Mouse (Mus musculus) hindbrain, embryonic 16.5 days (tissue): ENCODE results near the gene Rgs10. TPM values are rescaled to one million over a fixed set of nuclear protein-coding genes. Genes with fewer than 3 reads are reported as not detected.

ENCODE experiments used
- ATAC-seq: fragments of 200-750 bp; cut with Nextera tagmentation; 2 replicates; pipeline ENCODE4 v1.8.0; 2017; ENCODE audit warnings: moderate TSS enrichment, moderate library complexity
- H3K27ac ChIP-seq: fragments of 300-500 bp; sonication (generic); 2 replicates; pipeline ENCODE4 v1.5.1; 2014; ENCODE audit warnings: low read depth, mild to moderate bottlenecking, control low read depth, low read length, moderate library complexity
- H3K27me3 ChIP-seq: fragments of 300-500 bp; sonication (generic); replicated peaks from 2 replicates; pipeline ENCODE4 v1.6.1; 2014; ENCODE audit warnings: low read length; ENCODE audit not compliant: control insufficient read depth, insufficient read depth
- H3K36me3 ChIP-seq: fragments of 300-500 bp; sonication (generic); 2 replicates; pipeline ENCODE4 v1.6.1; 2014; ENCODE audit warnings: mild to moderate bottlenecking, low read length, moderate library complexity, mixed read lengths; ENCODE audit not compliant: control insufficient read depth, insufficient read depth
- H3K4me1 ChIP-seq: fragments of 300-500 bp; sonication (generic); 2 replicates; pipeline ENCODE4 v1.6.1; 2014; ENCODE audit warnings: low read depth, low read length; ENCODE audit not compliant: control insufficient read depth, insufficient read depth
- H3K4me2 ChIP-seq: fragments of 300-500 bp; sonication (generic); 2 replicates; pipeline ENCODE4 v1.6.1; 2014; ENCODE audit warnings: mild to moderate bottlenecking, low read length, control low read depth, moderate library complexity
- H3K4me3 ChIP-seq: fragments of 300-500 bp; sonication (generic); 2 replicates; pipeline ENCODE4 v1.5.1; 2014; ENCODE audit warnings: mild to moderate bottlenecking, low read length, control low read depth, moderate library complexity
- H3K9ac ChIP-seq: fragments of 300-500 bp; sonication (generic); 2 replicates; pipeline ENCODE4 v1.6.1; 2014; ENCODE audit warnings: low read depth, mild to moderate bottlenecking, control low read depth, low read length, moderate library complexity
- H3K9me3 ChIP-seq: fragments of 300-500 bp; sonication (generic); 2 replicates; pipeline ENCODE4 v1.6.1; 2014; ENCODE audit warnings: mild to moderate bottlenecking, low read length, moderate library complexity; ENCODE audit not compliant: control insufficient read depth
- WGBS: fragments of 180-500 bp; shearing (Covaris S2); extraction: QIAGEN DNeasy Blood & Tissue Kit; methylation state at CpG from one replicate; pipeline ENCODE4 v1.1.7; 2014; 5-methylcytosine and 5-hydroxymethylcytosine counted together
- polyA plus RNA-seq: library from polyadenylated mRNA; unstranded; fragments of >200 nt; fragmentation: Nextera tagmentation; extraction: Ambion mirVana; gene quantifications from 2 replicates; pipeline ENCODE4 v1.2.1, GENCODE M21; 2015

The Rgs10 gene
- polyA plus RNA-seq, 1 experiment from 2014 or later, result 82.4 TPM

- Histone ChIP-seq H3K27me3 (no peaks in the 10 kb centered on the region), H3K4me3 (no peak overlapping the region), H3K27ac (no peak overlapping the region), H3K4me1 (no peaks in the 10 kb centered on the region), H3K4me2 (no peak overlapping the region), H3K36me3 (peaks cover 15% of the 10 kb centered on the region), H3K9me3 (no peaks in the 10 kb centered on the region), H3K9ac (no peak overlapping the region)
- ATAC-seq, result no peak
- WGBS, result 87% methylated on average over 2 of the region's 2 CpGs
Observed at GRCm38 (mm10) chr7:128440584-128440983, 22.0 kb upstream of the Rgs10 start.

DNA sequence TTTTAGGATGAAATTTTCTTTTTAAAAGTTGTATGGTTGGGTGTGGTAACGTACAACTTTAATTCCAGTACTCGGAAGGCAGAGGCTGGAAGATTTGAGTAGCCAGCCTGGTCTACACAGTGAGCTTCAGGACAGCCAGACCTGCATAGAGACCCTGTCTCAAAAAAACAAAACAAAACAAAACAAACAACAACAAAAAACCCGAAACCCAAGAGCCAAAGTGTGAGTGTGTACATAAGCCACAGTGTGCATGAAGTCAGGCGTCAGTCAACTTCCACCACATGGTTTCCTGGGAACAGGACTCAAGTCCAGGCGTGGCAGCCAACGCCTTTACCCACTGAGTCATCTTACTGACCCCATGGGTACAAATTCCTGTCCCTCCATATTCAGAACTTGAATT lies 20.7 kb upstream of the Rgs10 start:
- Histone ChIP-seq H3K9me3 (no peaks in the 10 kb centered on the region), H3K36me3 (peaks cover 11% of the 10 kb centered on the region), H3K27ac (no peak overlapping the region), H3K27me3 (no peaks in the 10 kb centered on the region), H3K4me1 (no peaks in the 10 kb centered on the region), H3K4me2 (no peak overlapping the region), H3K4me3 (no peak overlapping the region), H3K9ac (no peak overlapping the region)
- no peak for ATAC-seq
- WGBS, result 94% methylated on average over 6 of the region's 6 CpGs

GRCm38 (mm10) chr7:128438131-128438530 lies 19.6 kb upstream of the Rgs10 start:
- H3K27ac ChIP-seq, result no peak overlapping the region
- no peak overlapping the region for H3K4me3 ChIP-seq
- no peaks in the 10 kb centered on the region for H3K9me3 ChIP-seq
- no peak overlapping the region for H3K4me2 ChIP-seq
- no peak overlapping the region for H3K9ac ChIP-seq
- H3K36me3 ChIP-seq, result peaks cover 6% of the 10 kb centered on the region; the same call in 1 of the 2 replicates
- ATAC-seq, result no peak
- no peaks in the 10 kb centered on the region for H3K4me1 ChIP-seq
- H3K27me3 ChIP-seq, result no peaks in the 10 kb centered on the region

DNA sequence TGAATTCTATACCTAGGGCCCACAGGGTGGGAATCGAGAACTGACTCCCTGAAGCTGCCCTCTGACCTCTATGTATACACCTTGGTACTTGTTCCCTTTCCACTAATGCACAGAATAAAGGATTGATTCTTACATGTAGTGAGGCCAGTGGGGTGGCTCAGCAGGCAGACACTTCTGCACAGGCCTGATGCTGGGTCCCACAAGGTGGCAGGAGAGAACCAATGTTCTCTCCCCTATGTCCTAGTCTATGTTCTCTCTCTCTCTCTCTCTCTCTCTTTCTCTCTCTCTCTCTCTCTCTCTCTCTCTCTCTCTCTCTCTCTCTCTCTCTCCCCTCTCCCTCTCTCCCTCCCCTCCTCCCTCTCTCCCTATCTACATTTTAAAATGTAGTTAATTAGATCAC lies 14.7 kb upstream of the Rgs10 start:
- no peak overlapping the region; the same call in 1 of the 2 replicates for H3K27ac ChIP-seq
- ATAC-seq, result peak; percentile 70; the same call in 1 of the 2 replicates
- H3K36me3 ChIP-seq, result no peaks in the 10 kb centered on the region
- H3K4me1 ChIP-seq, result peaks cover 3% of the 10 kb centered on the region; the same call in 1 of the 2 replicates
- H3K9me3 ChIP-seq, result no peaks in the 10 kb centered on the region
- no peaks in the 10 kb centered on the region for H3K27me3 ChIP-seq
- WGBS, result 71% methylated on average over 1 of the region's 1 CpGs
- no peak overlapping the region for H3K9ac ChIP-seq
- no peak overlapping the region for H3K4me3 ChIP-seq
- H3K4me2 ChIP-seq, result no peak overlapping the region

DNA sequence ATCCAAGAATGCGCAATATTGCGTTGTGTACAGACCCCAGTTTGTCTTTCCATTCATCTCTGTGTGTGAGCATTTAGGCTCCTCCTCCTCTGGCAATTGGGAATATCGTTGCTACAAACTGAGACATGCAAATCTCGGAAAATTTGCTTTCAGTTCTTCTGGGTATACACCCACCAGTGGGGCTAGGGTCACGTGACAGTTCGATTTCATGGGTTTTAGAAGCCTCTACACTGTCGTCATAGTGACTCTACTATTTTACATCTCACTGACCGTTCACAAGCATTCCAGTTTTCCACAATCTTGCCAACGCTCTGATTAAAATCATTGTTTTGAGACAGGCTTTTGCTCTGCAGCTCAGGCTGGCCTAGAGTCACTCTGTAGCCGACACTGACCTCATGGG lies 14.0 kb upstream of the Rgs10 start:
- H3K36me3 ChIP-seq, result no peaks in the 10 kb centered on the region
- WGBS, result 46% methylated on average over 10 of the region's 10 CpGs
- no peaks in the 10 kb centered on the region for H3K9me3 ChIP-seq
- peak; percentile 54 for ATAC-seq
- peak overlapping the region; percentile 5 for H3K4me2 ChIP-seq
- H3K27ac ChIP-seq, result no peak overlapping the region
- peaks cover 3% of the 10 kb centered on the region; the same call in 1 of the 2 replicates for H3K4me1 ChIP-seq
- no peak overlapping the region for H3K4me3 ChIP-seq
- no peak overlapping the region for H3K9ac ChIP-seq
- H3K27me3 ChIP-seq, result no peaks in the 10 kb centered on the region

DNA sequence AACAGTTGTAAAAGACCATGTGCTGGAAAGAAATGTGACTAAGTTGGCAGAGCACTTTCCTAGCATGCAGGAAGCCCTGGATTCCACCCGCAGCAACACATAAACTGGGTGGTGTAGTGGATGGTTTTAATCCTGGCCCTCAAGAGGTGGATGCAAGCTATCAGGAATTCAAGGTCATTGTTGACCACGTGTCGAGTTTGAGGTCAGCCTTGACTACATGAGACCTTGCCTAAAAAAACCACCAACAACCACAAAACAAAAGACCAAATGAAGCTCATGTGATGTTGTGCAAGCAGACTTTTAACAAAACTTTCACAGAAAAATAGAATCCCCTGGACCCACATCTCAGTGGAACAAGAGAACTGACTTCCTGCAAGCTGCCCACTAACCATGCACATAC lies 3.9 kb upstream of the Rgs10 start:
- ATAC-seq, result no peak
- 77% methylated on average over 3 of the region's 3 CpGs for WGBS
- H3K36me3 ChIP-seq, result no peaks in the 10 kb centered on the region
- no peak overlapping the region for H3K4me3 ChIP-seq
- no peak overlapping the region for H3K27ac ChIP-seq
- no peak overlapping the region for H3K9ac ChIP-seq
- H3K4me1 ChIP-seq, result peaks cover 2% of the 10 kb centered on the region
- peaks cover 9% of the 10 kb centered on the region for H3K27me3 ChIP-seq
- H3K9me3 ChIP-seq, result no peaks in the 10 kb centered on the region
- H3K4me2 ChIP-seq, result no peak overlapping the region

DNA sequence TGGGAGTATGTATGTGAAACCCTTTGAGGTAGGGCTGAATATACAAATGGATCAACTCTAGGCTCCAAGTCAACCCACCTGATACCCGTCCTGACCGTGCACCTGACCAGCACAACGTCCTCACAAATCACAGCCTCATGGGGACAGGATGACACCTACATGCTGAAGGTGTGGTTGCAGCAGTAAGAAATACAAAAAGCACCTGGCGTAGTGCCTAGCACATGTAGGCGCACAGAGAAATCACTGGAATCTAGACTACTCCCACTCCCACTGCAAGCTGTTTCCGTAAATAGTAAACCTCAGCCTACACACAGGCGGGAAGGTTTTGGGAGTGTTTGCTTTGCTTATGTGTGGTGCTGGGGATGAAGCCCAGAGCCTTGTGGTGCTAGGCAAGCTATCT lies 3.1 kb upstream of the Rgs10 start:
- Histone ChIP-seq H3K9ac (no peak overlapping the region), H3K4me2 (no peak overlapping the region), H3K9me3 (no peaks in the 10 kb centered on the region), H3K4me1 (peaks cover 9% of the 10 kb centered on the region), H3K27me3 (peaks cover 9% of the 10 kb centered on the region), H3K4me3 (no peak overlapping the region), H3K27ac (no peak overlapping the region), H3K36me3 (no peaks in the 10 kb centered on the region)
- no peak for ATAC-seq
- WGBS, result 90% methylated on average over 7 of the region's 7 CpGs

DNA sequence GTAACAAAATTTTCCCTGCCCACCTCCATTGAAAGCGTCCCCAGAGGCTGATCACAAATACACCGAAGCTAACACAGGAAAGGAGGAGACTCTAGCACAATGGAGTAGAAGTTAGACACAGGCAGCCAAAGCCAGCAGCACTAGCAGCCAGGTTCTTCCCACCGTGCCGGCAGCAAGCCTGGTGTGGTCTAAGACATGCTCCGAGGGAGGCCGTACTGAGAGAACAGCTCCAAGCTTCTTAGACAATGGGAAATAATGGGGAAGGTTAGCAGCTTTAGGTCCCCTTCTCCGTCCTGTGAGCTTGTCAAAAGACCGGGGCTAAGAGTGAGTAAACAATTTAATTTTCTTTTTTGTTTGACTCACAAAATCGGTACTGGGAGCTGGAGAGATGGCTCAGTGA lies 1.1 kb upstream of the Rgs10 start:
- Histone ChIP-seq H3K4me1 (peaks cover 9% of the 10 kb centered on the region), H3K36me3 (no peaks in the 10 kb centered on the region), H3K4me2 (no peak overlapping the region), H3K27me3 (peaks cover 10% of the 10 kb centered on the region), H3K9me3 (no peaks in the 10 kb centered on the region), H3K9ac (0 out of 2 replicates have a peak overlapping the region, but pooled peaks have one; percentile 28), H3K27ac (no peak overlapping the region), H3K4me3 (no peak overlapping the region)
- 7% methylated on average over 9 of the region's 9 CpGs for WGBS
- ATAC-seq, result no peak

DNA sequence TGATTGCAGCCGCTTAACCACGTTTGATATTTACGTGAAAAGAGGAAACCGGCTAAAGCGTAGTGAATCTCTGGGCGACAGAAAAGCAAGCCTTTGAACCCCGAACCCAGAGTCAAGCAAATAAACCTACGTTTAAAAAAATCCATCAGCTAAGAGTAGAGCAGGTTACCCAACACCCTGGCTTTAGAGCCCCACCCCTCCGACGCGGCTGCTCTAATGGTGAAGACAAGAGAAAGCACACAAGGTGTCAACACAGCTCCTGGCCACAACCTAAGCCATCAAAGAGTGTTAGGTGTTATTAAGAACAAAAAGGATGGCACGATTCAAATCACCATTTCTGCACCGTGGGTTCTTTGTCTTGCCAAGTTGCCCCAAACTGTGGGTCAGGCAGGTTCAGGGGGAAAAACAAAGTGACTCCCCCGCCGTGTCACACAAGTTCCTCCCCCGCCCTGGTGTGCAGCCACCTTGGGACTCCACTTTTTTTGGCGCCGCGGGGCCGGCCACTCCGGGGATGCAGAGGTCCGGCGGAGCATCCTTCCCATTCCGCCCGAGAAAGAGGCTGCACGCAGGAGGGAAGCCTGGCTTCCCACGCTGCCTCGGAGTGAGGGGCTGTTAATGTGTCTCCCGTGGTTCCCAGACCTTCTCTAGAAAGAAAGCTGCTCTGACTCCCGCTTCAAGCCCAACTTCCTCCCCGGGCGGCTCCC lies 1.2 kb downstream of the Rgs10 start:
- Histone ChIP-seq H3K9me3 (no peaks in the 10 kb centered on the region), H3K4me3 (peak overlapping the region; percentile 82), H3K27ac (no peak overlapping the region; the same call in 1 of the 2 replicates), H3K4me1 (peaks cover 9% of the 10 kb centered on the region), H3K27me3 (peaks cover 10% of the 10 kb centered on the region), H3K4me2 (peak overlapping the region; percentile 97), H3K36me3 (no peaks in the 10 kb centered on the region), H3K9ac (peak overlapping the region; percentile 78)
- 3% methylated on average over 32 of the region's 32 CpGs for WGBS
- ATAC-seq, result no peak; the same call in 1 of the 2 replicates
